Mouse (Mus musculus): ENCODE measurements around the gene Ube2ql1. TPM values are rescaled to one million over a fixed set of nuclear protein-coding genes. Genes with fewer than 3 reads are reported as not detected.
A peak's percentile ranks its signal among the peaks of the same experiment; 100 is the strongest.

Gene Ube2ql1
- polyA plus RNA-seq (2015; fragmentation: Nextera tagmentation; extraction: Ambion mirVana), result 0.77 and 0.88 TPM in 2 replicates

- peak; percentile 86 for ATAC-seq (ENCODE audit: insufficient number of reproducible peaks, low FRiP score, low TSS enrichment, low read depth)
- no peaks in the 10 kb centered on the region for H3K9me3 ChIP-seq (replicated peaks)
- H3K9ac ChIP-seq, result peak within 1 kb of the TSS; percentile 42
- peak within 1 kb of the TSS; percentile 100 for H3K4me2 ChIP-seq (replicated peaks)
- H3K27ac ChIP-seq (replicated peaks), result no peak within 1 kb of the TSS
- peak within 1 kb of the TSS; percentile 61 for H3K4me3 ChIP-seq (replicated peaks)
- H3K4me1 ChIP-seq, result peaks cover 26% of the 10 kb centered on the region
- H3K27me3 ChIP-seq, result peaks cover 67% of the 10 kb centered on the region
- WGBS, result under 1% methylated on average over 30 of the region's 46 CpGs
- no peaks in the 10 kb centered on the region for H3K36me3 ChIP-seq
These were observed at the start of gene Ube2ql1 for GRCm38 (mm10) chr13:69739759-69740135. Gene Ube2ql1 (minus strand): TSS chr13:69739889.

- Histone ChIP-seq H3K27ac (replicated peaks) (no peak overlapping the region), H3K4me2 (replicated peaks) (no peak overlapping the region)
These were observed 49.0 kb upstream of the Ube2ql1 start for GRCm38 (mm10) chr13:69788704-69789103.

GRCm38 (mm10) chr13:69778221-69778620 is 38.5 kb upstream of the Ube2ql1 start:
- H3K4me2 ChIP-seq (replicated peaks), result no peak overlapping the region
- no peak for ATAC-seq (ENCODE audit: insufficient number of reproducible peaks, low FRiP score, low TSS enrichment, low read depth)
- 85% methylated on average over 19 of the region's 19 CpGs for WGBS
- no peaks in the 10 kb centered on the region for H3K9me3 ChIP-seq (replicated peaks)
- H3K36me3 ChIP-seq, result no peaks in the 10 kb centered on the region
- no peaks in the 10 kb centered on the region for H3K4me1 ChIP-seq
- H3K4me3 ChIP-seq (replicated peaks), result no peak overlapping the region
- no peaks in the 10 kb centered on the region for H3K27me3 ChIP-seq
- H3K27ac ChIP-seq (replicated peaks), result no peak overlapping the region
- H3K9ac ChIP-seq, result no peak overlapping the region

More at GRCm38 (mm10) chr13:69788704-69789103, 49.0 kb upstream of the Ube2ql1 start:
- H3K4me3 ChIP-seq (replicated peaks), result no peak overlapping the region
- ATAC-seq (ENCODE audit: insufficient number of reproducible peaks, low FRiP score, low TSS enrichment, low read depth), result no peak
- no peaks in the 10 kb centered on the region for H3K36me3 ChIP-seq
- H3K9ac ChIP-seq, result no peak overlapping the region
- 43% methylated on average over 5 of the region's 5 CpGs for WGBS
- no peaks in the 10 kb centered on the region for H3K27me3 ChIP-seq
- H3K9me3 ChIP-seq (replicated peaks), result no peaks in the 10 kb centered on the region
- no peaks in the 10 kb centered on the region for H3K4me1 ChIP-seq

GRCm38 (mm10) chr13:69772358-69772757 is 32.7 kb upstream of the Ube2ql1 start:
- Histone ChIP-seq H3K9ac (no peak overlapping the region), H3K4me3 (replicated peaks) (no peak overlapping the region), H3K27ac (replicated peaks) (no peak overlapping the region), H3K27me3 (no peaks in the 10 kb centered on the region), H3K9me3 (replicated peaks) (no peaks in the 10 kb centered on the region), H3K4me2 (replicated peaks) (no peak overlapping the region), H3K4me1 (peaks cover 5% of the 10 kb centered on the region; the same call in 1 of the 2 replicates), H3K36me3 (no peaks in the 10 kb centered on the region)
- WGBS, result 81% methylated on average over 4 of the region's 4 CpGs
- ATAC-seq (ENCODE audit: insufficient number of reproducible peaks, low FRiP score, low TSS enrichment, low read depth), result no peak

- H3K27me3 ChIP-seq, result no peaks in the 10 kb centered on the region
- H3K4me2 ChIP-seq (replicated peaks), result no peak overlapping the region
- peaks cover 5% of the 10 kb centered on the region; the same call in 1 of the 2 replicates for H3K4me1 ChIP-seq
- no peak overlapping the region for H3K9ac ChIP-seq
- H3K4me3 ChIP-seq (replicated peaks), result no peak overlapping the region
- H3K27ac ChIP-seq (replicated peaks), result 0 out of 2 replicates have a peak overlapping the region, but pooled peaks have one; percentile 9
- peak; percentile 58 for ATAC-seq (ENCODE audit: insufficient number of reproducible peaks, low FRiP score, low TSS enrichment, low read depth)
- WGBS, result 65% methylated on average over 12 of the region's 12 CpGs
- H3K36me3 ChIP-seq, result no peaks in the 10 kb centered on the region
- H3K9me3 ChIP-seq (replicated peaks), result no peaks in the 10 kb centered on the region
These were observed 31.1 kb upstream of the Ube2ql1 start for GRCm38 (mm10) chr13:69770538-69771456.

GRCm38 (mm10) chr13:69768152-69768551 is 28.5 kb upstream of the Ube2ql1 start:
- no peak overlapping the region for H3K9ac ChIP-seq
- no peaks in the 10 kb centered on the region for H3K36me3 ChIP-seq
- H3K4me1 ChIP-seq, result peaks cover 5% of the 10 kb centered on the region; the same call in 1 of the 2 replicates
- no peak for ATAC-seq (ENCODE audit: insufficient number of reproducible peaks, low FRiP score, low TSS enrichment, low read depth)
- WGBS, result 85% methylated on average over 10 of the region's 10 CpGs
- H3K27me3 ChIP-seq, result no peaks in the 10 kb centered on the region
- no peaks in the 10 kb centered on the region for H3K9me3 ChIP-seq (replicated peaks)
- no peak overlapping the region for H3K4me2 ChIP-seq (replicated peaks)
- no peak overlapping the region for H3K27ac ChIP-seq (replicated peaks)
- no peak overlapping the region for H3K4me3 ChIP-seq (replicated peaks)

GRCm38 (mm10) chr13:69764646-69765045 is 25.0 kb upstream of the Ube2ql1 start:
- no peaks in the 10 kb centered on the region for H3K9me3 ChIP-seq (replicated peaks)
- H3K27ac ChIP-seq (replicated peaks), result no peak overlapping the region
- no peaks in the 10 kb centered on the region for H3K36me3 ChIP-seq
- no peak overlapping the region for H3K4me2 ChIP-seq (replicated peaks)
- 80% methylated on average over 9 of the region's 9 CpGs for WGBS
- no peaks in the 10 kb centered on the region for H3K27me3 ChIP-seq
- H3K4me3 ChIP-seq (replicated peaks), result no peak overlapping the region
- no peak for ATAC-seq (ENCODE audit: insufficient number of reproducible peaks, low FRiP score, low TSS enrichment, low read depth)
- no peak overlapping the region for H3K9ac ChIP-seq
- H3K4me1 ChIP-seq, result no peaks in the 10 kb centered on the region

GRCm38 (mm10) chr13:69761393-69761792 is 21.7 kb upstream of the Ube2ql1 start:
- Histone ChIP-seq H3K4me2 (replicated peaks) (no peak overlapping the region), H3K27ac (replicated peaks) (no peak overlapping the region), H3K4me3 (replicated peaks) (no peak overlapping the region), H3K27me3 (no peaks in the 10 kb centered on the region), H3K9ac (no peak overlapping the region), H3K36me3 (no peaks in the 10 kb centered on the region), H3K9me3 (replicated peaks) (no peaks in the 10 kb centered on the region), H3K4me1 (0 out of 2 replicates have a peak, but pooled peaks cover 3% of the 10 kb centered on the region)
- ATAC-seq (ENCODE audit: insufficient number of reproducible peaks, low FRiP score, low TSS enrichment, low read depth), result peak; percentile 68; the same call in 1 of the 2 replicates
- WGBS, result 70% methylated on average over 10 of the region's 10 CpGs

GRCm38 (mm10) chr13:69758979-69759378 is 19.3 kb upstream of the Ube2ql1 start:
- Histone ChIP-seq H3K9ac (no peak overlapping the region), H3K27me3 (no peaks in the 10 kb centered on the region), H3K4me2 (replicated peaks) (no peak overlapping the region), H3K36me3 (no peaks in the 10 kb centered on the region), H3K4me3 (replicated peaks) (no peak overlapping the region), H3K27ac (replicated peaks) (no peak overlapping the region), H3K4me1 (0 out of 2 replicates have a peak, but pooled peaks cover 3% of the 10 kb centered on the region), H3K9me3 (replicated peaks) (no peaks in the 10 kb centered on the region)
- peak; percentile 67 for ATAC-seq (ENCODE audit: insufficient number of reproducible peaks, low FRiP score, low TSS enrichment, low read depth)
- 32% methylated on average over 6 of the region's 6 CpGs for WGBS

GRCm38 (mm10) chr13:69752875-69753274 is 13.2 kb upstream of the Ube2ql1 start:
- ATAC-seq (ENCODE audit: insufficient number of reproducible peaks, low FRiP score, low TSS enrichment, low read depth), result no peak
- 78% methylated on average over 2 of the region's 2 CpGs for WGBS
- Histone ChIP-seq H3K9ac (no peak overlapping the region), H3K9me3 (replicated peaks) (no peaks in the 10 kb centered on the region), H3K36me3 (no peaks in the 10 kb centered on the region), H3K27ac (replicated peaks) (no peak overlapping the region), H3K27me3 (no peaks in the 10 kb centered on the region), H3K4me1 (no peaks in the 10 kb centered on the region), H3K4me2 (replicated peaks) (no peak overlapping the region), H3K4me3 (replicated peaks) (no peak overlapping the region)

- Histone ChIP-seq H3K4me1 (no peaks in the 10 kb centered on the region), H3K27ac (replicated peaks) (no peak overlapping the region), H3K4me3 (replicated peaks) (no peak overlapping the region), H3K27me3 (no peaks in the 10 kb centered on the region), H3K9me3 (replicated peaks) (no peaks in the 10 kb centered on the region), H3K4me2 (replicated peaks) (no peak overlapping the region), H3K36me3 (no peaks in the 10 kb centered on the region), H3K9ac (no peak overlapping the region)
- no peak for ATAC-seq (ENCODE audit: insufficient number of reproducible peaks, low FRiP score, low TSS enrichment, low read depth)
- WGBS, result 78% methylated on average over 6 of the region's 6 CpGs
These were observed 11.8 kb upstream of the Ube2ql1 start for GRCm38 (mm10) chr13:69751510-69751909.

Measured in embryonic facial prominence, embryonic 15.5 days (tissue).